Mouse (Mus musculus): Measurements from ENCODE around the gene Pfdn6.

DNA sequence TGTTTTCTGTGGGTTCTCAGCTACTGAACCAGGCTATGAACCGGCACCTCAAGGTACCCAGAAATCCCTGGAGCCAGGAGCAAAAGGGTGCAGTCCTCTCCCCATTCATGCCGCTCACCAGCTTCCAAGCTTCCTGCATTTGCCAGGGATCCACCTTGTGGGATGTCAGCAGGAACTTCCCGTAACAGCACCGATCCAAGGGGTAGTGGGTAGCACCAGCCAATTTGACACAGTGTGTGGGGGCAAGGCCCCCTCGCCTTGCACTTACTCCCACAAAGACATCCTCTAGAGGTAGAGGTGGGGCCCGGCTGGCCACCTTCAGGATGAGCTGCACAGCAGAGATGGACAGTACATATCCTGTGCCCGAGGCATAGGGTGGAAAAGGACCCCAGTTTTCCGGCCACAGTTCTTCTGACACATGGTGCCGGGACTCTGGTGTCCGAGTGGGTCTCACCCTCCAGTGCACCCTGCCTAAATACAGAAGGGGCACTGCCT, 10.0 kb upstream of the Pfdn6 start:
- no peak for TF ChIP-seq POLR2A (IDR thresholded peaks at IDR 0.05; ENCODE audit: control insufficient read depth, extremely low read depth, insufficient read depth, low read length, poor library complexity)
- no peak for TF ChIP-seq CTCF (IDR thresholded peaks at IDR 0.05; ENCODE audit: borderline replicate concordance, control insufficient read depth, extremely low read depth, insufficient read depth, low read length, poor library complexity)
